Mouse (Mus musculus) hindbrain, embryonic 15.5 days (tissue): ENCODE data around the gene Srd5a3. TPM values are rescaled to one million over a fixed set of nuclear protein-coding genes. Genes with fewer than 3 reads are reported as not detected.

Source experiments
- polyA plus RNA-seq: library from polyadenylated mRNA; unstranded; fragments of >200 nt; fragmentation: Nextera tagmentation; extraction: Ambion mirVana; gene quantifications from 2 replicates; pipeline ENCODE4 v1.2.1, GENCODE M21; 2015

The Srd5a3 gene
- polyA plus RNA-seq, 1 experiment from 2014 or later, result 18.0 TPM

Other genes with a start within 250 kb of the Srd5a3 start
- 23.8 and 24.4 TPM in 2 replicates for gene Kdr, start 161.8 kb upstream of the Srd5a3 start, polyA plus RNA-seq
- 47.0 and 48.9 TPM in 2 replicates for gene Tmem165, start 43.6 kb downstream of the Srd5a3 start, polyA plus RNA-seq
- gene Clock, start 164.5 kb downstream of the Srd5a3 start, polyA plus RNA-seq, result 13.1 and 14.4 TPM in 2 replicates
- gene Pdcl2, start 190.9 kb downstream of the Srd5a3 start, polyA plus RNA-seq, result not detected in 2 replicates
- 1.1 and 1.6 TPM in 2 replicates for gene Nmu, start 223.5 kb downstream of the Srd5a3 start, polyA plus RNA-seq